Mouse (Mus musculus): ENCODE data around the gene Mccc2. TPM values are rescaled to one million over a fixed set of nuclear protein-coding genes. Genes with fewer than 3 reads are reported as not detected.

The Mccc2 gene
- total and polyA plus RNA-seq, 3 experiments = 19.0 to 22.3 (median 19.5) TPM

DNA sequence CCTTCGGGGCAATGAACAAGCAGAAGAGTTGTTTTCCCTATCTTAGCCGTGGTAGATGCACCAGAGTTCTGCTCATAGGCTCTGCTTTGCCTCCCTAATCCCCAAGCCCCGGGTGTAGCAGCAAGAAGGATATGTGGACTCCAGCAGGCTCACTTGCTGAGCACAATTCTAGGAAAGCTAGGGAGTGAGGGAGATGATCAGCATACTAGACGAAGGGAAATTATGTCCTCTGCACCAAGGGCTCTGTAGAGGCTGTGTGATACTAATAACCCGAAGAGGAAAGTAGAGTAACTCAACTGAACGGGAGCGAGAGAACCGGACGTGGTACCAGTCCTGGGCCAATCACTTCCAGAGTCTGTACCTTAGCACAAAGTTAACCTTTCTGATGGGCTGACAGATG, 114.5 kb downstream of the Mccc2 start, which contains the start of gene Cartpt:
Gene Cartpt, minus strand, starts transcription at position 127 of the 400 bp plus-strand sequence.
- no peak for TF ChIP-seq MXI1 (IDR thresholded peaks at IDR 0.05; ENCODE audit: low read depth, low read length)
- no peak for TF ChIP-seq CHD1 (IDR thresholded peaks at IDR 0.05; ENCODE audit: low read depth, low read length)
- TF ChIP-seq SMC3 (IDR thresholded peaks at IDR 0.05; ENCODE audit: low read depth, low read length) = no peak
- TF ChIP-seq GABPA (IDR thresholded peaks at IDR 0.05; ENCODE audit: insufficient replicate concordance, low read depth, low read length) = no peak
- no peak for TF ChIP-seq BHLHE40 (IDR thresholded peaks at IDR 0.05; ENCODE audit: low read depth, low read length)
- TF ChIP-seq UBTF (IDR thresholded peaks at IDR 0.05; ENCODE audit: low read depth, low read length) = no peak
- TF ChIP-seq CTCF (conservative IDR thresholded peaks at IDR 0.05 in 1 of 2, IDR thresholded peaks at IDR 0.05 in 1 of 2; ENCODE audit: low read depth in 2 of 2, low read length in 2 of 2) = no peak
- TF ChIP-seq NELFE (IDR thresholded peaks at IDR 0.05; ENCODE audit: low read depth, low read length) = no peak
- no peak for TF ChIP-seq RAD21 (IDR thresholded peaks at IDR 0.05; ENCODE audit: low read depth, low read length)
- TF ChIP-seq ETS1 (conservative IDR thresholded peaks at IDR 0.05; ENCODE audit: low read depth, low read length) = no peak
- no peak for TF ChIP-seq ELF1 (IDR thresholded peaks at IDR 0.05; ENCODE audit: low read depth, low read length)
- no peaks in the 10 kb centered on the region for H3K27me3 ChIP-seq (replicated peaks)
- no peak within 1 kb of the TSS for H3K4me3 ChIP-seq (replicated peaks in 1 of 3; ENCODE audit: low read depth in 2 of 3, low read length in 2 of 3, poor library complexity in 1 of 3)
- dilution Hi-C loops (cut with MboI; ENCODE audit: extremely low pct_ligation_motif_present, extremely low pct_unique_long_range_greater_than_20kb, low sequenced_read_pairs) (no loop called here), in situ Hi-C loops (cut with MboI; ENCODE audit: low pct_ligation_motif_present, low pct_unique_long_range_greater_than_20kb, low sequenced_read_pairs) (no loop called here)
- no peaks in the 10 kb centered on the region for H3K36me3 ChIP-seq (replicated peaks in 1 of 2; ENCODE audit: control insufficient read depth in 1 of 2, insufficient read depth in 1 of 2, low read length in 1 of 2)
- no peak for DNase-seq (ENCODE audit: extremely low read depth)
- no peak within 1 kb of the TSS for H3K27ac ChIP-seq (ENCODE audit: insufficient read depth, low read depth)
- H3K4me1 ChIP-seq (ENCODE audit: control insufficient read depth in 1 of 2, insufficient read depth in 2 of 2) = peaks cover 11 to 33% of the 10 kb centered on the region in 2 experiments
- H3K4me2 ChIP-seq (ENCODE audit: insufficient read depth, low read depth, poor library complexity, severe bottlenecking) = no peak within 1 kb of the TSS
- no peak within 1 kb of the TSS for H3K9ac ChIP-seq (ENCODE audit: insufficient read depth, low read depth)
- no peaks in the 10 kb centered on the region for H3K79me2 ChIP-seq (replicated peaks; ENCODE audit: control insufficient read depth, extremely low read depth, insufficient read depth, poor library complexity, severe bottlenecking)
- H3K9me3 ChIP-seq (replicated peaks; ENCODE audit: low read length) = no peaks in the 10 kb centered on the region

DNA sequence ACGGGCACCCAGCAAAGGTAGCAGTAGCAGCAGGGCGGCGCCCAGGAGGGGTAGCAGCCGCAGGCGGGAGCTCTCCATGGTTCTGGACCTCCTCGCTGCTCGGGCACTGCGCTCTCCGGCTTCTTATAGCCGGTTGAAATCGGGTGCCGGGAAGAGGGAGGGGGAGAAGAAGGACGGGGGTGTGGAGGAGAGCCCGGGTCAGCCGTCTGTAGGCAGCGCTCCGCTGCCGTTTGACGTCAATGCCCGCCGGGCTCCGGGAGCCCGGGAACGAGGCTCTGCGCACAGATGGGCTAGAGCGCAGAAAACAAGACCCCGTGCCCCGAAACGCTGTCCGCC, 114.9 kb downstream of the Mccc2 start:
- H3K27me3 ChIP-seq (replicated peaks) = no peaks in the 10 kb centered on the region
- dilution Hi-C loops (cut with MboI; ENCODE audit: extremely low pct_ligation_motif_present, extremely low pct_unique_long_range_greater_than_20kb, low sequenced_read_pairs) (no loop called here), in situ Hi-C loops (cut with MboI; ENCODE audit: low pct_ligation_motif_present, low pct_unique_long_range_greater_than_20kb, low sequenced_read_pairs) (no loop called here)
- no peaks in the 10 kb centered on the region for H3K36me3 ChIP-seq (replicated peaks in 1 of 2; ENCODE audit: control insufficient read depth in 1 of 2, insufficient read depth in 1 of 2, low read length in 1 of 2)
- no peak overlapping the region for H3K4me2 ChIP-seq (ENCODE audit: insufficient read depth, low read depth, poor library complexity, severe bottlenecking)
- H3K4me1 ChIP-seq (ENCODE audit: control insufficient read depth in 1 of 2, insufficient read depth in 2 of 2) = peaks cover 11 to 32% of the 10 kb centered on the region in 2 experiments
- H3K27ac ChIP-seq (ENCODE audit: insufficient read depth, low read depth) = no peak overlapping the region
- no peaks in the 10 kb centered on the region for H3K79me2 ChIP-seq (replicated peaks; ENCODE audit: control insufficient read depth, extremely low read depth, insufficient read depth, poor library complexity, severe bottlenecking)
- no peak for DNase-seq (ENCODE audit: extremely low read depth)
- H3K4me3 ChIP-seq (replicated peaks in 1 of 3; ENCODE audit: low read depth in 2 of 3, low read length in 2 of 3, poor library complexity in 1 of 3) = no peak overlapping the region
- no peaks in the 10 kb centered on the region for H3K9me3 ChIP-seq (replicated peaks; ENCODE audit: low read length)
- no peak overlapping the region for H3K9ac ChIP-seq (ENCODE audit: insufficient read depth, low read depth)
- TF ChIP-seq ELF1 (IDR thresholded peaks at IDR 0.05; ENCODE audit: low read depth, low read length) = no peak
- TF ChIP-seq BHLHE40 (IDR thresholded peaks at IDR 0.05; ENCODE audit: low read depth, low read length) = no peak
- TF ChIP-seq MAZ (IDR thresholded peaks at IDR 0.05; ENCODE audit: low read depth, low read length) = no peak
- no peak for TF ChIP-seq UBTF (IDR thresholded peaks at IDR 0.05; ENCODE audit: low read depth, low read length)
- TF ChIP-seq ZKSCAN1 (IDR thresholded peaks at IDR 0.05; ENCODE audit: borderline replicate concordance, low read depth, low read length) = no peak
- TF ChIP-seq NELFE (IDR thresholded peaks at IDR 0.05; ENCODE audit: low read depth, low read length) = no peak
- no peak for TF ChIP-seq TCF12 (IDR thresholded peaks at IDR 0.05; ENCODE audit: low read depth, low read length)
- no peak for TF ChIP-seq IRF4 (IDR thresholded peaks at IDR 0.05; ENCODE audit: low read depth, low read length)
- no peak for TF ChIP-seq CHD2 (IDR thresholded peaks at IDR 0.05; ENCODE audit: low read length)
- TF ChIP-seq POLR2AphosphoS2 (IDR thresholded peaks at IDR 0.05; ENCODE audit: low read depth, low read length) = no peak
- no peak for TF ChIP-seq ZC3H11A (IDR thresholded peaks at IDR 0.05; ENCODE audit: low read depth, low read length)
- no peak for TF ChIP-seq RAD21 (IDR thresholded peaks at IDR 0.05; ENCODE audit: low read depth, low read length)
- no peak for TF ChIP-seq EP300 (IDR thresholded peaks at IDR 0.05; ENCODE audit: low read length)
- no peak for TF ChIP-seq ZNF384 (IDR thresholded peaks at IDR 0.05; ENCODE audit: low read depth, low read length)
- no peak for TF ChIP-seq ZMIZ1 (IDR thresholded peaks at IDR 0.05; ENCODE audit: low read depth, low read length)
